ENCODE assay signal across 20 mouse cellular contexts in genomic region chr14:45321067-45321466, GRCm38 (mm10). TPM values are rescaled to one million over a fixed set of nuclear protein-coding genes. Genes with fewer than 3 reads are reported as not detected.
A peak's percentile ranks its signal among the peaks of the same experiment; 100 is the strongest.
DNase-seq lines count a peak whose midpoint lies in the region; ATAC-seq and TF ChIP-seq lines count a peak whose summit lies in the region.
"Had no signal": no experiment of that assay in that cellular context is flagged by ENCODE, and none has a peak within 500 bp of the region (broad histone marks: within the 10 kb centered on the region; RNA-seq: fewer than 3 reads in every experiment).

No protein-coding gene starts in this region.

- WGBS in heart, embryonic 10.5 days, result 79% methylated on average over 3 of the region's 3 CpGs
- 75% methylated on average over 3 of the region's 3 CpGs for WGBS in liver, embryonic 13.5 days (ENCODE audit: insufficient replicate concordance)
- 88% methylated on average over 3 of the region's 3 CpGs for WGBS in small intestine, adult 2 months

- TF ChIP-seq RAD21 in MEL (IDR thresholded peaks at IDR 0.05; ENCODE audit: low read depth, low read length), result no peak

- peak; percentile 46 to 66; a peak in 3 of 4 replicates for TF ChIP-seq EP300 in MEL (IDR thresholded peaks at IDR 0.05; ENCODE audit: low read depth in 1 of 2, low read length in 2 of 2)

- no peaks in the 10 kb centered on the region for H3K9me3 ChIP-seq in heart, embryonic 10.5 days
- no peaks in the 10 kb centered on the region for H3K9me3 ChIP-seq in MEL (replicated peaks; ENCODE audit: insufficient read depth, low read length)
- H3K9me3 ChIP-seq in liver, embryonic 13.5 days (replicated peaks), result no peaks in the 10 kb centered on the region
- H3K9me3 ChIP-seq: embryonic facial prominence, embryonic 10.5 days; forebrain, embryonic 12.5 days; hindbrain, embryonic 12.5 days had no signal

- H3K4me2 ChIP-seq in liver, embryonic 13.5 days, result peak overlapping the region; percentile 50
- H3K4me2 ChIP-seq: forebrain, embryonic 12.5 days; hindbrain, embryonic 12.5 days had no signal

- H3K27me3 ChIP-seq in heart, embryonic 10.5 days (ENCODE audit: insufficient read depth, poor library complexity, severe bottlenecking), result no peaks in the 10 kb centered on the region
- no peaks in the 10 kb centered on the region for H3K27me3 ChIP-seq in MEL (ENCODE audit: control insufficient read depth in 1 of 2, insufficient read depth in 2 of 2, low read length in 2 of 2)
- no peaks in the 10 kb centered on the region for H3K27me3 ChIP-seq in liver, embryonic 13.5 days
- H3K27me3 ChIP-seq in small intestine, adult 2 months (ENCODE audit: control insufficient read depth, insufficient read depth, low read length), result no peaks in the 10 kb centered on the region
- H3K27me3 ChIP-seq: hindbrain, embryonic 12.5 days had no signal

- no peak for TF ChIP-seq POLR2A in MEL (IDR thresholded peaks at IDR 0.05; ENCODE audit: control insufficient read depth in 1 of 2, insufficient read depth in 1 of 2, low read depth in 1 of 2, low read length in 2 of 2, poor library complexity in 1 of 2)
- TF ChIP-seq POLR2A in small intestine, adult 2 months (IDR thresholded peaks at IDR 0.05; ENCODE audit: low read depth, low read length), result no peak

- peaks cover 24% of the 10 kb centered on the region for H3K79me2 ChIP-seq in MEL (ENCODE audit: control insufficient read depth, insufficient read depth, low read length, poor library complexity)

- peak overlapping the region; percentile 79 for H3K9ac ChIP-seq in MEL (ENCODE audit: control insufficient read depth, low read depth, low read length, poor library complexity, severe bottlenecking)
- peak overlapping the region; percentile 31 for H3K9ac ChIP-seq in liver, embryonic 13.5 days
- H3K9ac ChIP-seq: forebrain, embryonic 12.5 days; hindbrain, embryonic 12.5 days had no signal

- ATAC-seq in liver, embryonic 13.5 days (ENCODE audit: low read depth), result no peak
- ATAC-seq: activated CD4-positive, CD25-positive, alpha-beta regulatory T cell, adult 4 months had no signal

- no peaks in the 10 kb centered on the region for H3K36me3 ChIP-seq in heart, embryonic 10.5 days
- H3K36me3 ChIP-seq in MEL (ENCODE audit: control insufficient read depth in 1 of 2, insufficient read depth in 2 of 2, low read length in 2 of 2), result peaks cover 0 to 52% of the 10 kb centered on the region in 2 experiments; a peak in 3 of 4 replicates
- H3K36me3 ChIP-seq in liver, embryonic 13.5 days, result no peaks in the 10 kb centered on the region
- no peaks in the 10 kb centered on the region for H3K36me3 ChIP-seq in small intestine, adult 2 months (ENCODE audit: control insufficient read depth, insufficient read depth, low read length)
- H3K36me3 ChIP-seq: embryonic facial prominence, embryonic 10.5 days; forebrain, embryonic 12.5 days; hindbrain, embryonic 12.5 days had no signal

- no peak for TF ChIP-seq CTCF in MEL (IDR thresholded peaks at IDR 0.05 in 2 of 3, conservative IDR thresholded peaks at IDR 0.05 in 1 of 3; ENCODE audit: control insufficient read depth in 1 of 3, insufficient read depth in 1 of 3, low read depth in 2 of 3, low read length in 3 of 3, poor library complexity in 1 of 3, severe bottlenecking in 1 of 3)
- no peak for TF ChIP-seq CTCF in small intestine, adult 2 months (IDR thresholded peaks at IDR 0.05; ENCODE audit: extremely low read depth, insufficient read length, insufficient replicate concordance, low read depth, low read length)

- H3K4me3 ChIP-seq in heart, embryonic 10.5 days, result no peak overlapping the region
- peak overlapping the region in 1 of 2 experiments; percentile 19; a peak in 2 of 4 replicates for H3K4me3 ChIP-seq in MEL (ENCODE audit: control insufficient read depth in 1 of 2, insufficient read depth in 1 of 2, low read depth in 2 of 2, low read length in 2 of 2)
- H3K4me3 ChIP-seq in liver, embryonic 13.5 days (replicated peaks), result no peak overlapping the region
- no peak overlapping the region for H3K4me3 ChIP-seq in small intestine, adult 2 months (ENCODE audit: low read depth, low read length)
- H3K4me3 ChIP-seq: embryonic facial prominence, embryonic 10.5 days; forebrain, embryonic 12.5 days; heart, adult 2 months; hindbrain, embryonic 12.5 days had no signal

- 0 out of 2 replicates have a peak overlapping the region, but pooled peaks have one; percentile 29 for H3K27ac ChIP-seq in heart, embryonic 10.5 days
- peak overlapping the region; percentile 100 for H3K27ac ChIP-seq in MEL (ENCODE audit: control insufficient read depth, low read depth, low read length)
- peak overlapping the region; percentile 84 for H3K27ac ChIP-seq in liver, embryonic 13.5 days
- H3K27ac ChIP-seq in small intestine, adult 2 months (ENCODE audit: insufficient read depth, low read depth, low read length), result peak overlapping the region; percentile 37; the same call in 1 of the 2 replicates
- H3K27ac ChIP-seq: embryonic facial prominence, embryonic 10.5 days; forebrain, embryonic 12.5 days; heart, adult 2 months; hindbrain, embryonic 12.5 days had no signal

- peaks cover 11% of the 10 kb centered on the region; the same call in 1 of the 2 replicates for H3K4me1 ChIP-seq in heart, embryonic 10.5 days
- peaks cover 29 to 32% of the 10 kb centered on the region in 2 experiments for H3K4me1 ChIP-seq in MEL (ENCODE audit: control insufficient read depth in 1 of 2, insufficient read depth in 2 of 2, low read length in 2 of 2)
- peaks cover 77% of the 10 kb centered on the region for H3K4me1 ChIP-seq in liver, embryonic 13.5 days (replicated peaks)
- peaks cover 14% of the 10 kb centered on the region; the same call in 1 of the 2 replicates for H3K4me1 ChIP-seq in small intestine, adult 2 months (ENCODE audit: control insufficient read depth, insufficient read depth, insufficient read length, low read length)

- DNase-seq in heart, embryonic 10.5 days (ENCODE audit: low spot score), result no peak
- no peak for DNase-seq in heart, adult 9 months (ENCODE audit: low spot score in 2 of 2)
- peak; percentile 88 for DNase-seq in MEL (ENCODE audit: low read depth, low spot score)
- DNase-seq in liver, embryonic 13.5 days, result no peak
- DNase-seq in right cerebral cortex, adult 2 months (ENCODE audit: low spot score in 2 of 2), result no peak
- no peak for DNase-seq in kidney, postnatal 10 days
- DNase-seq: adrenal gland, postnatal 36 days; cerebellum, adult 2 months; heart, adult 2 months; kidney, adult 8-10 months; kidney, postnatal 36 days; layer of hippocampus, adult 9-11 months; lung, adult 2 months; lung, postnatal 36 days; thymus, postnatal 14 days had no signal

TF ChIP-seq in MEL, 35 proteins besides CTCF, POLR2A, EP300 and RAD21 (continues in another document):
- TF ChIP-seq RCOR1 (IDR thresholded peaks at IDR 0.05; ENCODE audit: low read depth, low read length) (peak; percentile 40), MAZ (IDR thresholded peaks at IDR 0.05; ENCODE audit: low read depth, low read length) (0 out of 2 replicates have a peak, but pooled peaks have one; percentile 36), GATA1 (IDR thresholded peaks at IDR 0.05; ENCODE audit: low read depth, low read length) (no peak), POLR2AphosphoS2 (IDR thresholded peaks at IDR 0.05; ENCODE audit: low read length) (no peak; the same call in 1 of the 2 replicates), UBTF (IDR thresholded peaks at IDR 0.05; ENCODE audit: borderline replicate concordance, insufficient read depth, low read depth, low read length) (no peak), JUND (IDR thresholded peaks at IDR 0.05; ENCODE audit: low read depth, low read length) (no peak), ZC3H11A (IDR thresholded peaks at IDR 0.05; ENCODE audit: low read depth, low read length) (no peak), USF2 (IDR thresholded peaks at IDR 0.05; ENCODE audit: borderline replicate concordance in 1 of 2, insufficient read depth in 1 of 2, low read depth in 1 of 2, low read length in 2 of 2) (no peak), NELFE (IDR thresholded peaks at IDR 0.05; ENCODE audit: low read depth, low read length) (no peak; the same call in none of the 2 replicates), E2F4 (IDR thresholded peaks at IDR 0.05; ENCODE audit: borderline replicate concordance, low read depth, low read length) (no peak), GABPA (IDR thresholded peaks at IDR 0.05; ENCODE audit: low read depth, low read length) (peak; percentile 54; the same call in 1 of the 2 replicates), ZMIZ1 (IDR thresholded peaks at IDR 0.05; ENCODE audit: low read depth, low read length) (no peak), ELF1 (IDR thresholded peaks at IDR 0.05; ENCODE audit: low read depth, low read length) (0 out of 2 replicates have a peak, but pooled peaks have one; percentile 23), MAX (IDR thresholded peaks at IDR 0.05; ENCODE audit: low read length) (no peak), ZNF384 (IDR thresholded peaks at IDR 0.05; ENCODE audit: low read depth, low read length) (no peak), POLR2AphosphoS5 (IDR thresholded peaks at IDR 0.05; ENCODE audit: borderline replicate concordance, low read depth, low read length) (no peak), MAFK (IDR thresholded peaks at IDR 0.05; ENCODE audit: borderline replicate concordance, low read depth, low read length) (peak; percentile 22; the same call in 1 of the 2 replicates)

RNA-seq across cellular contexts. Expression of gene Ero1l, which starts 2.5 kb away (rescaled TPM):
- 47.3 and 52.8 TPM in 2 replicates for polyA plus RNA-seq in heart, embryonic 10.5 days (2016; fragmentation: Nextera tagmentation; extraction: Ambion mirVana)
- 42.0 and 95.6 TPM in 2 replicates for total RNA-seq in MEL (2012; rRNA removed)
- polyA plus RNA-seq in MEL (2012; ENCODE audit: insufficient read depth in 1 of 2, insufficient read length in 2 of 2, low read depth in 1 of 2, low replicate concordance in 2 of 2, missing spikeins in 1 of 2), result 100 to 1,000 TPM; 114 to 273 TPM
- polyA plus RNA-seq in liver, embryonic 13.5 days (2015; fragmentation: Nextera tagmentation; extraction: Ambion mirVana), result 35.0 and 46.9 TPM in 2 replicates
- polyA plus RNA-seq in small intestine, adult 2 months (2012; rRNA removed), result 3.1 and 4.0 TPM in 2 replicates

RNA-seq across cellular contexts. Expression of gene Psmc6, which starts 8.5 kb away (rescaled TPM):
- 146 and 161 TPM in 2 replicates for polyA plus RNA-seq in heart, embryonic 10.5 days (2016; fragmentation: Nextera tagmentation; extraction: Ambion mirVana)
- total RNA-seq in MEL (2012; rRNA removed), result 125 and 156 TPM in 2 replicates
- 100 to 1,000 TPM; 208 to 270 TPM for polyA plus RNA-seq in MEL (2012; ENCODE audit: insufficient read depth in 1 of 2, insufficient read length in 2 of 2, low read depth in 1 of 2, low replicate concordance in 2 of 2, missing spikeins in 1 of 2)
- 112 and 143 TPM in 2 replicates for polyA plus RNA-seq in liver, embryonic 13.5 days (2015; fragmentation: Nextera tagmentation; extraction: Ambion mirVana)
- polyA plus RNA-seq in small intestine, adult 2 months (2012; rRNA removed), result 3.3 and 4.8 TPM in 2 replicates

RNA-seq across cellular contexts. Expression of gene Styx, which starts 29.8 kb away (rescaled TPM):
- 45.3 and 49.6 TPM in 2 replicates for polyA plus RNA-seq in heart, embryonic 10.5 days (2016; fragmentation: Nextera tagmentation; extraction: Ambion mirVana)
- total RNA-seq in MEL (2012; rRNA removed), result 18.0 and 19.9 TPM in 2 replicates
- polyA plus RNA-seq in MEL (2012; ENCODE audit: insufficient read depth in 1 of 2, insufficient read length in 2 of 2, low read depth in 1 of 2, low replicate concordance in 2 of 2, missing spikeins in 1 of 2), result 10 to 100 TPM in 1 of 2 experiments, not detected in 1; 27.2 TPM
- 22.9 and 24.7 TPM in 2 replicates for polyA plus RNA-seq in liver, embryonic 13.5 days (2015; fragmentation: Nextera tagmentation; extraction: Ambion mirVana)
- polyA plus RNA-seq in small intestine, adult 2 months (2012; rRNA removed), result 5.5 and 19.3 TPM in 2 replicates

Comparison
In these comparisons a context has a peak if more than half of its experiments do, and no peak if none do; other contexts are left out.
1. H3K27ac ChIP-seq: peak in every context shown above with its lines; median percentile 100 in MEL; 84 in liver, embryonic 13.5 days; 37 in small intestine, adult 2 months; 29 in heart, embryonic 10.5 days.
2. RNA of gene Psmc6, which starts 8.5 kb away (polyA plus RNA-seq): 208 to 270 TPM in MEL, 146 to 161 TPM in heart, embryonic 10.5 days and 112 to 143 TPM in liver, embryonic 13.5 days; 3.3 to 4.8 TPM in small intestine, adult 2 months; every median in the first group is over 10 times any median in the second.